Mouse (Mus musculus) cortical plate, adult 2 months (tissue): ENCODE measurements around the gene Jmjd6.

Experiments
- CTCF ChIP-seq: fragments of 200-500 bp; IDR thresholded peaks from 2 replicates; pipeline ENCODE4 v1.5.1; 2011; ENCODE audit warnings: mild to moderate bottlenecking, control low read depth, low read length; ENCODE audit not compliant: insufficient read depth; ENCODE audit errors: extremely low read depth
- POLR2A ChIP-seq: fragments of 200-500 bp; IDR thresholded peaks from 2 replicates; pipeline ENCODE4 v1.6.1; 2011; ENCODE audit warnings: mild to moderate bottlenecking, low read length, control low read depth; ENCODE audit not compliant: insufficient read depth; ENCODE audit errors: extremely low read depth

DNA sequence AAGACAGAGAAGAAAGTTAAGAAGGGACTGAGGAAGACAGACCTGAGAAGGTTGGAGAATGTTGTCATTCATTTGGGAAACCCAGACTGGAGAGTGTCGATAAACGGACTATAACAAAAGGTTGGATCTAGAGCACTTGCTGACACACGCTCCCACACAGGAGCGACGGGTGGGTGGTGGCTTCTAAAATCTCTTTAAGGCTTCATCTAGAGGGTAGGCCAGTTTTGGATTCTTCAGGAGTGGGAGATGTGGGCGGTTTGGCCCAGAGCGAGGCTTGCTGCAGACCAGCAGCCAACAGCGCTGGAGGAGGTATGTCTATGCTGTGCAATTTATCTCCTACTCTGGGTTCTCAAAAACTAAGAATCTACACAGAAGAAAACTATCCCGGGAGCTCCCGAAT is 20.6 kb downstream of the Jmjd6 start:
- TF ChIP-seq CTCF (no peak), POLR2A (no peak)
